Mouse (Mus musculus) lung, embryonic 14.5 days (tissue): ENCODE results near the gene Ptpa. TPM values are rescaled to one million over a fixed set of nuclear protein-coding genes. Genes with fewer than 3 reads are reported as not detected.

Source experiments
- ATAC-seq: fragments of 200-750 bp; cut with Nextera tagmentation; 2 replicates; pipeline ENCODE4 v1.8.0; 2017; ENCODE audit warnings: mild to moderate bottlenecking, moderate TSS enrichment, moderate library complexity; ENCODE audit not compliant: insufficient read depth
- DNase-seq: peaks from one replicate; pipeline ENCODE4 v3.0.0-alpha.2; 2015
- H3K27ac ChIP-seq: fragments of 300-500 bp; sonication (generic); 2 replicates; pipeline ENCODE4 v1.5.1; 2014; ENCODE audit warnings: low read depth, mild to moderate bottlenecking, moderate library complexity
- H3K27me3 ChIP-seq: fragments of 300-500 bp; sonication (generic); 2 replicates; pipeline ENCODE4 v1.6.1; 2014; ENCODE audit warnings: low read length, control low read depth; ENCODE audit not compliant: insufficient read depth
- H3K36me3 ChIP-seq: fragments of 300-500 bp; sonication (generic); 2 replicates; pipeline ENCODE4 v1.6.1; 2014; ENCODE audit warnings: control low read depth; ENCODE audit not compliant: insufficient read depth
- H3K4me1 ChIP-seq: fragments of 300-500 bp; sonication (generic); 2 replicates; pipeline ENCODE4 v1.6.1; 2014; ENCODE audit warnings: antibody characterized with exemption, control low read depth; ENCODE audit not compliant: insufficient read depth
- H3K4me2 ChIP-seq: fragments of 300-500 bp; sonication (generic); 2 replicates; pipeline ENCODE4 v1.6.1; 2014; ENCODE audit warnings: mild to moderate bottlenecking
- H3K4me3 ChIP-seq: fragments of 300-500 bp; sonication (generic); 2 replicates; pipeline ENCODE4 v1.5.1; 2014; ENCODE audit warnings: low read depth, low read length
- H3K9ac ChIP-seq: fragments of 300-500 bp; sonication (generic); 2 replicates; pipeline ENCODE4 v1.6.1; 2014
- H3K9me3 ChIP-seq: fragments of 300-500 bp; sonication (generic); 2 replicates; pipeline ENCODE4 v1.6.1; 2016; ENCODE audit warnings: low read depth, low read length, control low read depth
- CTCF ChIP-seq: IDR thresholded peaks from 2 replicates; pipeline ENCODE4 v1.5.1; 2016; ENCODE audit warnings: antibody characterized with exemption, low read depth
- WGBS: fragments of 180-500 bp; shearing (Covaris S2); extraction: QIAGEN DNeasy Blood & Tissue Kit; methylation state at CpG from one replicate; pipeline ENCODE4 v1.1.7; 2014; 5-methylcytosine and 5-hydroxymethylcytosine counted together
- polyA plus RNA-seq: library from polyadenylated mRNA; unstranded; fragments of >200 nt; fragmentation: Nextera tagmentation; extraction: Ambion mirVana; gene quantifications from 2 replicates; pipeline ENCODE4 v1.2.1, GENCODE M21; 2014

Ptpa gene
- 85.7 and 95.5 TPM in 2 replicates for polyA plus RNA-seq

DNA sequence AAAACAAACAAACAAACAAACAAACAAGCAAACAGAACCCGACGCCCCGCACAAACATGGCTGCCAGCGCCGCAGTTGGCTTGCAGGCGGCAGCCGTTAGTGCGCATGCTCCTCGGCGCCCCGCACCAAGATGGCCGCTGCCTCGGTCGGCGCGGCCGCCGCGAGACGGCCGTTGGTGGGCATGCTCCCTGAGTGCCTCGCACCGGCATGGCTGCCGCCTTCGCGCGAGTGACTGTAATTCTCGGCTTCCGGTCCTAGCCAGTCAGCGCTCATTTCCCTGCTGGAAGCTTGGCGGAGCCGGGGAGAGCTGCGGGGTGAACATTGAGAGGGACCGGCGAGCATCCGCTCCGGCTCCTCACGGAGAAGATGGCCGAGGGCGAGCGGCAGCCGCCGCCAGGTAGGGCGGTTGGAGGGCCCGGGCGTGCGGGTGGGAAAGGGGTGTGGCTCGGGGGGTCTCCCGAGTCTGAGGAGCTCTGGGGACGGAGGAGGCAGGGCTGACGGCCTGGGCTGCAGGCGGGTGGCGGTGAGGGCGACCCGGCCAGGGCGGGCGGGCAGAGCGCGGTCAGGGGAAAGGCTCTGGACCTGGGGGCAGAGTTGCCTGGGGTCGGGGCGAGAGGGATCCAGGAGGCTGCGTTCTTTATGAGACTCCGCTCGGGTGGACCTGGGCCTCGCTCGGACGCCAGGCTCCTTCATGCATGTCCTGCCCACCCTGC lies at the start of gene Ptpa:
Ptpa (plus strand) TSS at position 104 of the 713 bp plus-strand sequence.
- H3K27ac ChIP-seq = peak within 1 kb of the TSS; percentile 98
- peaks cover 13% of the 10 kb centered on the region; the same call in 1 of the 2 replicates for H3K4me1 ChIP-seq
- peak within 1 kb of the TSS; percentile 91 for H3K9ac ChIP-seq
- H3K4me3 ChIP-seq = peak within 1 kb of the TSS; percentile 93
- H3K36me3 ChIP-seq = peaks cover 2% of the 10 kb centered on the region; the same call in 1 of the 2 replicates
- WGBS = under 1% methylated on average over 66 of the region's 67 CpGs
- no peaks in the 10 kb centered on the region for H3K27me3 ChIP-seq
- ATAC-seq = peak; percentile 91
- peak within 1 kb of the TSS; percentile 92 for H3K4me2 ChIP-seq
- DNase-seq = peak; percentile 96
- TF ChIP-seq CTCF = no peak
- H3K9me3 ChIP-seq = no peaks in the 10 kb centered on the region

DNA sequence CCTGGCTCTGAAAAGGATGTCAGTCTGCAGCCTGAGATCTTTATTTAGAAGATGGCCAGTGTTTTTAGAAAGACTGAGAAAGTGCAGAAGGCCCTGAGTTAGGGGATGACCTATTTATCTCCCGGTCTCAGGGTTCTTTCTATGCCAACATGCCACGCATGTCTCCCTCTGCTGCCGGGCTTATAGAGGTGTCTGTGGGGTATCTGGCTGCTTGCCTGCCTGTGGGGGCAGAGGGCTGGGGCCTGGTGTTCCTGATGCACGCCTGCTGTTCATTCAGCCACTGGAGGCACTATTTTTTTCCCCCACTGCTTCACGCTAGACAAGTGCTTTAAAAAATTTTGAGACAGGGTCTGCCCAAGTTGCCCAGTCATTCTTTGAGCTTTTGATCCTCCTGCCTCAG lies 49.6 kb upstream of the Ptpa start:
- H3K4me1 ChIP-seq = peaks cover 7% of the 10 kb centered on the region; the same call in 1 of the 2 replicates
- peak overlapping the region; percentile 18; the same call in 1 of the 2 replicates for H3K4me2 ChIP-seq
- 37% methylated on average over 5 of the region's 5 CpGs for whole genome bisulfite sequencing
- H3K27me3 ChIP-seq = no peaks in the 10 kb centered on the region
- H3K4me3 ChIP-seq = no peak overlapping the region
- peaks cover 42% of the 10 kb centered on the region for H3K36me3 ChIP-seq
- DNase-seq = peak; percentile 31
- H3K9ac ChIP-seq = no peak overlapping the region
- H3K9me3 ChIP-seq = no peaks in the 10 kb centered on the region
- H3K27ac ChIP-seq = no peak overlapping the region
- no peak for ATAC-seq
- TF ChIP-seq CTCF = no peak; the same call in 1 of the 2 replicates

DNA sequence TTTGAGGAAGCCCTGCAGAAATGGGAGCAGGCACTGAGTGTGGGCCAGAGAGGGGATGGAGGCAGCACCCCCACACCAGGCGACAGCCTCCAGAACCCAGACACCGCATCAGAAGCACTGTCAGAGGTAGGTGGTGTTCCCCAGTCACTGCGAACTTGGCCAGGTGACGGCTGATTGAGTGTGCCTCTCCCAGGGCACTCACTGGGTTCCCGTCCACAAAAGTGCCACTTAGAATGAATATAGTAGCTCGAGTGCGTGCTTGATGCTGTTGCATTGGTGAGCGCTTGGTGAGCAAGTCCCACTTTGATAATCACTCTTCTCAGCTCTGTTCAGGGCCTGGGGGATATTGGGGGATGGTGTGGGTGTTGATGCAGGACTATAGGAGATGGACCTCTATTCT lies 44.3 kb upstream of the Ptpa start:
- H3K9ac ChIP-seq = no peak overlapping the region
- H3K4me3 ChIP-seq = no peak overlapping the region
- TF ChIP-seq CTCF = no peak
- WGBS = 94% methylated on average over 8 of the region's 8 CpGs
- no peak overlapping the region for H3K27ac ChIP-seq
- H3K4me1 ChIP-seq = no peaks in the 10 kb centered on the region
- DNase-seq (no peak), ATAC-seq (no peak)
- H3K9me3 ChIP-seq = no peaks in the 10 kb centered on the region
- no peak overlapping the region for H3K4me2 ChIP-seq
- H3K27me3 ChIP-seq = no peaks in the 10 kb centered on the region
- H3K36me3 ChIP-seq = peaks cover 87% of the 10 kb centered on the region

DNA sequence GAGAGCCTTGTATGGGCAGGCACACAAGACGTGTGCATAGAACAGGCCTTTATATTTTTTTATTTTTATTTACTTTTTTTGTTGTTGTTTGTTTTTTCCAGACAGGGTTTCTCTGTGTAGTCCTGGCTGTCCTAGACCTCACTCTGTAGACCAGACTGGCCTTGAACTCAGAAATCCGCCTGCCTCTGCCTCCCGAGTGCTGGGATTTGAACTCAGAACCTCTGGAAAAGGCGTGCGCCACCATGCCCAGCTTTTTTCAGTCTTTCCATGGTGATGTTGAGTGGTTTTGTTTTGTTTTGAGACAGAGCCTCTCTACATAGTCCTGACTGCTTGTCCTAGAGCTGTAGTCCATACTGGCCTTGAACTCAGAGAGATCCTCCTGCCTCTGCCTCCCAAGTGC lies 43.1 kb upstream of the Ptpa start:
- Histone ChIP-seq H3K4me3 (no peak overlapping the region), H3K4me2 (no peak overlapping the region), H3K36me3 (peaks cover 87% of the 10 kb centered on the region), H3K4me1 (no peaks in the 10 kb centered on the region), H3K9ac (no peak overlapping the region), H3K9me3 (no peaks in the 10 kb centered on the region), H3K27ac (no peak overlapping the region), H3K27me3 (no peaks in the 10 kb centered on the region)
- no peak for DNase-seq
- no peak for TF ChIP-seq CTCF
- WGBS = 96% methylated on average over 5 of the region's 5 CpGs
- no peak for ATAC-seq

DNA sequence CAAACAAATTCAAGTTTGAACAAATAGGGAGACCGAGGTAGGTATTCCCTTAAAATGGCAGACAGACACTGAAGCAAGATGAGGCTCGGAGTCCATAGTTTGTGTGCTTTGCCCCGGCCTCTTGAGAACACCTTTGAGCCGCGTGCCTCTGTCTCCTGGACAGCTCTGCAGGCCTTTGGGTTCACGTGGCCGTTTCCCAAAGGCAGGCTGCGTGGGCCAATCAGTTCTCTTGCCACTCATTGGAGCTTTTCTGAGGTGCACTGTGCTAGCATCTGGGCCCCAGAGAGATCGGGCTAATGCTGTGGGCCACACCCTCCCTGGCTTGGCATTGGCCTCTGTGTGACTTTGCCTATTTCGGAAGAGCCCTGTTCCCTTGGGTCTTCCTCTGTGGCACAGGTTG lies 39.9 kb upstream of the Ptpa start:
- DNase-seq = no peak
- Histone ChIP-seq H3K27me3 (no peaks in the 10 kb centered on the region), H3K4me1 (no peaks in the 10 kb centered on the region), H3K4me2 (no peak overlapping the region), H3K27ac (no peak overlapping the region), H3K36me3 (peaks cover 84% of the 10 kb centered on the region), H3K9ac (no peak overlapping the region), H3K9me3 (no peaks in the 10 kb centered on the region), H3K4me3 (no peak overlapping the region)
- 87% methylated on average over 10 of the region's 10 CpGs for WGBS
- ATAC-seq = no peak
- no peak for TF ChIP-seq CTCF

DNA sequence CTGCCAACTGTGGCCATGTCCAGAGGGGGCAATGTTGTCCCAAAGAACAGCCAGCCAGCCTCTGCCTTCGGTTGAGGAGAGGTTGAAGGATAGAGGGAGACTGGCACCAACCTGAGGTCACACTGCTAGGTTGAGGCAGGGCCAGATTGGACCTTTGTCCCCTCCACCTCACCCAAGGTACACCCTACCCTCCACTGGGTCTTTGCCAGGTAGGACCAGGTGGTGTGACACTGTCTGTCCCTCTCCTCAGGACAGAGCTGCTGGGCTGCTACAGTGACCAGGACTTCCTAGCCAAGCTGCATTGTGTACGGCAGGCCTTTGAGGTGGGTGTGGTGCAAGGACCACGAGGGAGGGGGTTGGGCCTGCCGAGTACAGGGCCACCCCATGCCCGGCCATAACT lies 38.1 kb upstream of the Ptpa start:
- H3K9ac ChIP-seq = no peak overlapping the region
- no peaks in the 10 kb centered on the region for H3K4me1 ChIP-seq
- peaks cover 83% of the 10 kb centered on the region for H3K36me3 ChIP-seq
- H3K9me3 ChIP-seq = no peaks in the 10 kb centered on the region
- no peak for DNase-seq
- H3K27me3 ChIP-seq = no peaks in the 10 kb centered on the region
- no peak overlapping the region for H3K4me2 ChIP-seq
- no peak overlapping the region for H3K4me3 ChIP-seq
- no peak overlapping the region for H3K27ac ChIP-seq
- 86% methylated on average over 5 of the region's 5 CpGs for WGBS
- no peak for ATAC-seq
- TF ChIP-seq CTCF = no peak

DNA sequence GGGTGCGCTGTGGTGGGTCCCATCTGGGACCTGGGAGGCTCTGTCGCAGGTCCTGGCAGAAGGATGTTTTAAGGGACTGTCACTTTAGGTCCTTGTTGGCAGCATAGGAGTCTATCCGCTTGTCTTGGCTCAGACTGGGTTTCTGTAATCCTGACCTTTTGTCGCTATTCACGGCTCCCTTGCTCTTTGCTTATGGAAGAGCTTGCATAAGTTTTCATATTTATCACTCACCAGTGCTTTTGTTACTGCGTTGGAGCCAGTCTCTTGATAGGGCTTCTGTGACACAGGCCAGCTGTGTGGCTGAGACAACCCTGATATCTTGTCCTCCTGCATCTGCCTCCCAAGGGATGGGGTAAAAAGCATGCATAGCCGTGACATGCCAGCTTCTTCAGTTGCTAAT lies 36.5 kb upstream of the Ptpa start:
- H3K4me2 ChIP-seq = no peak overlapping the region
- ATAC-seq (no peak), DNase-seq (peak; percentile 57)
- no peaks in the 10 kb centered on the region for H3K9me3 ChIP-seq
- no peak overlapping the region for H3K4me3 ChIP-seq
- H3K27ac ChIP-seq = no peak overlapping the region
- H3K27me3 ChIP-seq = no peaks in the 10 kb centered on the region
- peaks cover 84% of the 10 kb centered on the region for H3K36me3 ChIP-seq
- 59% methylated on average over 7 of the region's 7 CpGs for WGBS
- H3K9ac ChIP-seq = no peak overlapping the region
- no peak for TF ChIP-seq CTCF
- no peaks in the 10 kb centered on the region for H3K4me1 ChIP-seq
